Comparison of ENCODE assay signal across 8 mouse cellular contexts in the genomic region with DNA sequence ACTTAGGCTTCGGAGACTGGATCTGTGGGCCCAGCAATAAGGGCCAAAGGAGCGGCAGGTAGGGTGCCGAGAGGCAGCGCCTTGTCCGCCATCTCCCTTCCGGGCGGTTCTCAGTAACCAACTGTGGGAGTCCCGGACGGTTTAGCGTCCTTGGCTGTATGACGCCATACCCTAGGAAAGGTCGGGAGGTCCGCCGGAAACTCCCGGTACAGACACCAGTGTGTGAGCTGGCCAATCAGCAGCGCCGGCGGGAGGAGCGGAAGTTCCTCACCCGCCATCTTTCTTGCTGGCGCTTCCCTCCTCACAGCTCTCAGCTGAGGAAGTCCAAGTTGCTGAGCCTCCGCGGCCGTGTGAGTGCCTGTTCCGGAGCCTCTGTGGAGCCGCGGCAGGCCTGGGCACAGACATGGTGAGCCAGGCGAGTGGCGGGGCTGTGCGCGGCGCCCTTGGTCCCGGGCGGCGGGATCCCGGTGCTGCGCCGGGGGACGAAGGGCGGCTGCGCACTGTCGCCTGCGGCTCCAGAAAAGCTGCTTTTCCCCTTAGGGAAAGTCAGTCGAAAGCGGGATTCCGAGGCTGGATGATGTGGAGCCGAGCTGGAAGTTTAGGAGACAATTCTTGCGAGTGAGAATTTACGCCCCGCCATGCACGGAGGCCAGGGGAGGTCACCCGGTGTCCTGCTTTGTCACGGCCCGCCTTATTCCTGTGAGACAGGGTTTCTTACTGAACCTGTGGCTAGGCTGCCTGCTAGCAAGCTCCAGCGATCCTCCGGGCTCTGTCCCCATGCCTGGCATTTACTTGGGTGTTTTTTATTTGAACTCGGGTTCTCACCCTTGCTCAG. TPM values are rescaled to one million over a fixed set of nuclear protein-coding genes. Genes with fewer than 3 reads are reported as not detected.
A peak's percentile ranks its signal among the peaks of the same experiment; 100 is the strongest.
DNase-seq lines count a peak whose midpoint lies in the region; ATAC-seq lines count a peak whose summit lies in the region.

No protein-coding gene starts in this region.

- H3K79me2 ChIP-seq in macrophage (ENCODE audit: inconsistent target) = peaks cover 32% of the 10 kb centered on the region

- WGBS in hindbrain, embryonic 16.5 days = under 1% methylated on average over 57 of the region's 57 CpGs
- under 1% methylated on average over 46 of the region's 57 CpGs for WGBS in macrophage (ENCODE audit: missing documents)

- peaks cover 10% of the 10 kb centered on the region for H3K4me1 ChIP-seq in hindbrain, embryonic 16.5 days (ENCODE audit: control insufficient read depth, insufficient read depth, low read depth, low read length)

- peaks cover 2% of the 10 kb centered on the region; the same call in 1 of the 2 replicates for H3K36me3 ChIP-seq in hindbrain, embryonic 16.5 days (ENCODE audit: control insufficient read depth, insufficient read depth, low read length)
- no peaks in the 10 kb centered on the region for H3K36me3 ChIP-seq in macrophage (ENCODE audit: inconsistent target)

- ATAC-seq in hindbrain, embryonic 16.5 days = peak; percentile 100

- H3K9ac ChIP-seq in hindbrain, embryonic 16.5 days (ENCODE audit: low read depth, low read length) = peak overlapping the region; percentile 86

- no peaks in the 10 kb centered on the region for H3K9me3 ChIP-seq in hindbrain, embryonic 16.5 days (ENCODE audit: control insufficient read depth, low read length)

- H3K4me3 ChIP-seq in hindbrain, embryonic 16.5 days (ENCODE audit: low read length) = peak overlapping the region; percentile 56
- peak overlapping the region; percentile 90 for H3K4me3 ChIP-seq in macrophage (ENCODE audit: inconsistent target)

- peak overlapping the region; percentile 96 for H3K27ac ChIP-seq in hindbrain, embryonic 16.5 days (ENCODE audit: low read depth, low read length)
- peak overlapping the region; percentile 78 for H3K27ac ChIP-seq in macrophage

- H3K4me2 ChIP-seq in hindbrain, embryonic 16.5 days (ENCODE audit: low read length) = peak overlapping the region; percentile 79

- no peaks in the 10 kb centered on the region for H3K27me3 ChIP-seq in hindbrain, embryonic 16.5 days (replicated peaks; ENCODE audit: control insufficient read depth, insufficient read depth, low read length)

- peak; percentile 90 for DNase-seq in WW6 (ENCODE audit: low read depth, low spot score)
- DNase-seq in cerebellum, postnatal 4 days (ENCODE audit: low spot score in 2 of 2) = peak; percentile 78 to 90
- DNase-seq in gastrocnemius, adult 18-20 months (ENCODE audit: low spot score) = peak; percentile 96
- peak; percentile 93 to 96 for DNase-seq in left cerebral cortex, adult 18-20 months (ENCODE audit: low spot score in 2 of 2)
- peak; percentile 97 for DNase-seq in right cerebral cortex, adult 18-20 months
- DNase-seq in urinary bladder, postnatal 10 days (ENCODE audit: low spot score) = peak; percentile 81

RNA-seq across cellular contexts. Expression of a gene that starts 14.3 kb away (rescaled TPM):
- 10 to 100 TPM; 18.9 to 19.8 TPM for total RNA-seq in gastrocnemius, adult 18-20 months (2021)
- polyA plus RNA-seq in hindbrain, embryonic 16.5 days (2015; fragmentation: Nextera tagmentation; extraction: Ambion mirVana) = 33.3 and 34.6 TPM in 2 replicates
- 10 to 100 TPM; 26.9 to 29.0 TPM for total RNA-seq in left cerebral cortex, adult 18-20 months (2021)
- 10 to 100 TPM; 12.7 to 39.8 (median 21.8) TPM for total RNA-seq in macrophage (2018; cell fraction: chromatin; rRNA removed)
- 10 to 100 TPM in 22 of 26 experiments, 1 to 10 TPM in 4; 8.4 to 18.5 (median 12.7) TPM for total RNA-seq in macrophage (2018; cell fraction: cytosol; rRNA removed)
- 10 to 100 TPM; 16.4 to 45.4 (median 23.7) TPM for total RNA-seq in macrophage (2018; cell fraction: nucleus; rRNA removed)
- polyA plus RNA-seq in macrophage (2018) = 11.8 to 35.6 TPM (median 15.9 TPM) in 3 replicates

RNA-seq across cellular contexts. Expression of a gene that starts 14.4 kb away (rescaled TPM):
- 1 to 10 TPM; 2.9 to 3.5 TPM for total RNA-seq in gastrocnemius, adult 18-20 months (2021)
- 12.9 and 16.1 TPM in 2 replicates for polyA plus RNA-seq in hindbrain, embryonic 16.5 days (2015; fragmentation: Nextera tagmentation; extraction: Ambion mirVana)
- 10 to 100 TPM; 12.9 to 13.7 TPM for total RNA-seq in left cerebral cortex, adult 18-20 months (2021)
- 10 to 100 TPM in 2 of 26 experiments, 1 to 10 TPM in 23, under 1 TPM in 1; 0.51 to 14.9 (median 3.0) TPM for total RNA-seq in macrophage (2018; cell fraction: chromatin; rRNA removed)
- 1 to 10 TPM in 7 of 26 experiments, under 1 TPM in 19; 0.05 to 1.8 (median 0.76) TPM for total RNA-seq in macrophage (2018; cell fraction: cytosol; rRNA removed)
- total RNA-seq in macrophage (2018; cell fraction: nucleus; rRNA removed) = 10 to 100 TPM in 1 of 26 experiments, 1 to 10 TPM in 15, under 1 TPM in 9, not detected in 1; 0.26 to 10.2 (median 1.9) TPM
- polyA plus RNA-seq in macrophage (2018) = 0.77 to 1.7 TPM (median 1.1 TPM) in 3 replicates

RNA-seq across cellular contexts. Expression of a gene that starts 28.1 kb away (rescaled TPM):
- total RNA-seq in gastrocnemius, adult 18-20 months (2021) = 1 to 10 TPM; 2.6 to 4.0 TPM
- polyA plus RNA-seq in hindbrain, embryonic 16.5 days (2015; fragmentation: Nextera tagmentation; extraction: Ambion mirVana) = 16.8 and 18.5 TPM in 2 replicates
- total RNA-seq in left cerebral cortex, adult 18-20 months (2021) = 10 to 100 TPM; 15.3 to 15.4 TPM
- 10 to 100 TPM in 14 of 26 experiments, 1 to 10 TPM in 10, under 1 TPM in 2; 0.61 to 30.6 (median 11.8) TPM for total RNA-seq in macrophage (2018; cell fraction: chromatin; rRNA removed)
- total RNA-seq in macrophage (2018; cell fraction: cytosol; rRNA removed) = 10 to 100 TPM in 6 of 26 experiments, 1 to 10 TPM in 20; 1.7 to 14.3 (median 8.0) TPM
- 10 to 100 TPM in 9 of 26 experiments, 1 to 10 TPM in 17; 1.4 to 27.2 (median 5.6) TPM for total RNA-seq in macrophage (2018; cell fraction: nucleus; rRNA removed)
- 8.4 to 12.3 TPM (median 9.8 TPM) in 3 replicates for polyA plus RNA-seq in macrophage (2018)

RNA-seq across cellular contexts. Expression of a gene that starts 41.0 kb away (rescaled TPM):
- total RNA-seq in gastrocnemius, adult 18-20 months (2021) = 1 to 10 TPM; 1.9 to 2.1 TPM
- 7.3 and 7.6 TPM in 2 replicates for polyA plus RNA-seq in hindbrain, embryonic 16.5 days (2015; fragmentation: Nextera tagmentation; extraction: Ambion mirVana)
- total RNA-seq in left cerebral cortex, adult 18-20 months (2021) = 10 to 100 TPM in 1 of 2 experiments, 1 to 10 TPM in 1; 9.8 to 10.9 TPM
- total RNA-seq in macrophage (2018; cell fraction: chromatin; rRNA removed) = 100 to 1,000 TPM in 1 of 26 experiments, 10 to 100 TPM in 25; 17.1 to 110 (median 45.0) TPM
- 10 to 100 TPM in 12 of 26 experiments, 1 to 10 TPM in 14; 2.7 to 18.3 (median 9.0) TPM for total RNA-seq in macrophage (2018; cell fraction: cytosol; rRNA removed)
- 10 to 100 TPM; 12.3 to 78.3 (median 30.8) TPM for total RNA-seq in macrophage (2018; cell fraction: nucleus; rRNA removed)
- polyA plus RNA-seq in macrophage (2018) = 8.3 to 10.1 TPM (median 9.2 TPM) in 3 replicates

Comparison
In these comparisons a context has a peak if more than half of its experiments do, and no peak if none do; other contexts are left out.
1. Peak in every context shown above with its lines: DNase-seq, ATAC-seq, H3K4me3 ChIP-seq and H3K27ac ChIP-seq.